Comparison of ENCODE assay signal across 9 mouse cellular contexts in the genomic region with DNA sequence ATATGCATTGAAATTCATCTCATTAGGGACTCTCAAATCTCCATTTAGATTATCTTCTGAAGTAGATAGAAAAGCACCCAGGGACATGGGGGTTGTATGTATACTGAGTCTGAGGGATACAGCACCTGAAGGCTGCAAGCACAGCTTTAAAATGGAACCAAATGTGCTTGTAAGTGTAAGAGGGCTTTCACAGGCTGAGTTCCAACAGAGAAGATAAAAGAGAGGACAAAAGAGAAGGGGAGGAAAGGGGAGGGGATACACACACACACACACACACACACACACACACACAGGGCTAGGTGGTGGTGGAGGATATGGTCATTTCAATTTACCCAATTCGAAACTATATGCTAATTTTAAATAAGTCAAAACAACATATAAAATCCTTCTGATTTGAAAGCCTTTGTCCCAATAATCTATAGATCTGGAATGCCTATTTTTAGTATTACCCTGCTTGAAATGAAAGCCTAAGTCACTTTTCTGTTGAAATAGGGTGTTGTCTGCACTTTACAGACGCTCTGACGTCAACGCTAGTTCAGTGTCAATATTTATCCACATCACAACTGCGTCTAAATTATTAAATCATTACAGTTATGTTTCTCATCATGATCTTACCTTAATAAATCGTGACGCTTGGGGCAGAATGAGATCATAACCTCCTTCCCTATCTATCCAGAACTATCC.
DNase-seq lines count a peak whose midpoint lies in the region; ATAC-seq and TF ChIP-seq lines count a peak whose summit lies in the region.
"Had no signal": no experiment of that assay in that cellular context is flagged by ENCODE, and none has a peak within 500 bp of the region (broad histone marks: within the 10 kb centered on the region; RNA-seq: fewer than 3 reads in every experiment).

No protein-coding gene starts in this region.

- no peaks in the 10 kb centered on the region for H3K27me3 ChIP-seq in intestine, embryonic 14.5 days (replicated peaks; ENCODE audit: control insufficient read depth, insufficient read depth, low read length)
- H3K27me3 ChIP-seq in intestine, postnatal 0 days (replicated peaks; ENCODE audit: control insufficient read depth, insufficient read depth, low read length): no peaks in the 10 kb centered on the region
- no peaks in the 10 kb centered on the region for H3K27me3 ChIP-seq in embryonic facial prominence, embryonic 12.5 days
- no peaks in the 10 kb centered on the region for H3K27me3 ChIP-seq in midbrain, embryonic 15.5 days (replicated peaks)

- H3K27ac ChIP-seq in intestine, embryonic 14.5 days (ENCODE audit: low read depth): no peak overlapping the region
- no peak overlapping the region for H3K27ac ChIP-seq in intestine, postnatal 0 days (ENCODE audit: low read depth, low read length)
- H3K27ac ChIP-seq in embryonic facial prominence, embryonic 12.5 days: no peak overlapping the region
- H3K27ac ChIP-seq in midbrain, embryonic 15.5 days: peak overlapping the region; percentile 83

- no peak for DNase-seq in intestine, embryonic 14.5 days (ENCODE audit: low spot score)
- peak; percentile 5 for DNase-seq in induced T-regulatory cell, adult 2 months (ENCODE audit: low read depth)
- DNase-seq in left cerebral cortex, postnatal 10 days (ENCODE audit: extremely low spot score in 1 of 2, low spot score in 2 of 2): no peak
- DNase-seq in frontal cortex, postnatal 25 days (ENCODE audit: low spot score in 2 of 2): no peak
- no peak for DNase-seq in lung, postnatal 10 days
- DNase-seq: cerebellum, adult 11 months had no signal

- H3K4me3 ChIP-seq in intestine, embryonic 14.5 days (ENCODE audit: low read depth, low read length): no peak overlapping the region
- no peak overlapping the region for H3K4me3 ChIP-seq in intestine, postnatal 0 days (ENCODE audit: low read depth, low read length)
- no peak overlapping the region for H3K4me3 ChIP-seq in embryonic facial prominence, embryonic 12.5 days
- peak overlapping the region; percentile 23 for H3K4me3 ChIP-seq in midbrain, embryonic 15.5 days

- no peak for TF ChIP-seq CTCF in intestine, postnatal 0 days (IDR thresholded peaks at IDR 0.05; ENCODE audit: low read depth)

- H3K9ac ChIP-seq in intestine, embryonic 14.5 days (ENCODE audit: low read length): no peak overlapping the region
- no peak overlapping the region for H3K9ac ChIP-seq in intestine, postnatal 0 days (ENCODE audit: low read depth, low read length)
- no peak overlapping the region for H3K9ac ChIP-seq in embryonic facial prominence, embryonic 12.5 days
- peak overlapping the region; percentile 20; the same call in 1 of the 2 replicates for H3K9ac ChIP-seq in midbrain, embryonic 15.5 days

- no peak for ATAC-seq in intestine, embryonic 14.5 days (replicated peaks; ENCODE audit: low FRiP score, low TSS enrichment, low read depth)
- ATAC-seq in intestine, postnatal 0 days: no peak
- no peak for ATAC-seq in embryonic facial prominence, embryonic 12.5 days (ENCODE audit: insufficient number of reproducible peaks, insufficient read depth, low FRiP score, low TSS enrichment)
- peak; percentile 75 for ATAC-seq in midbrain, embryonic 15.5 days (replicated peaks)

- no peaks in the 10 kb centered on the region for H3K36me3 ChIP-seq in intestine, embryonic 14.5 days (ENCODE audit: control insufficient read depth, insufficient read depth, low read length)
- no peaks in the 10 kb centered on the region for H3K36me3 ChIP-seq in intestine, postnatal 0 days (ENCODE audit: control insufficient read depth, insufficient read depth)
- no peaks in the 10 kb centered on the region for H3K36me3 ChIP-seq in embryonic facial prominence, embryonic 12.5 days
- H3K36me3 ChIP-seq in midbrain, embryonic 15.5 days (replicated peaks): no peaks in the 10 kb centered on the region

- no peaks in the 10 kb centered on the region for H3K4me1 ChIP-seq in intestine, embryonic 14.5 days (replicated peaks; ENCODE audit: control insufficient read depth, insufficient read depth, low read length)
- H3K4me1 ChIP-seq in intestine, postnatal 0 days (replicated peaks; ENCODE audit: control insufficient read depth, insufficient read depth, low read length): no peaks in the 10 kb centered on the region
- peaks cover 6% of the 10 kb centered on the region; the same call in 1 of the 2 replicates for H3K4me1 ChIP-seq in embryonic facial prominence, embryonic 12.5 days
- peaks cover 28% of the 10 kb centered on the region for H3K4me1 ChIP-seq in midbrain, embryonic 15.5 days

- H3K9me3 ChIP-seq in intestine, embryonic 14.5 days (ENCODE audit: control insufficient read depth, low read length): no peaks in the 10 kb centered on the region
- H3K9me3 ChIP-seq in intestine, postnatal 0 days (ENCODE audit: control insufficient read depth): no peaks in the 10 kb centered on the region
- no peaks in the 10 kb centered on the region for H3K9me3 ChIP-seq in embryonic facial prominence, embryonic 12.5 days
- no peaks in the 10 kb centered on the region for H3K9me3 ChIP-seq in midbrain, embryonic 15.5 days

- intact Hi-C loops in left cerebral cortex, postnatal 10 days (cut with DNase I): no loop called here

- WGBS in intestine, embryonic 14.5 days: 7% methylated on average over 7 of the region's 7 CpGs
- 10% methylated on average over 7 of the region's 7 CpGs for WGBS in intestine, postnatal 0 days
- WGBS in embryonic facial prominence, embryonic 12.5 days: 10% methylated on average over 7 of the region's 7 CpGs
- WGBS in midbrain, embryonic 15.5 days: 3% methylated on average over 7 of the region's 7 CpGs

- H3K4me2 ChIP-seq in intestine, embryonic 14.5 days (ENCODE audit: low read length): peak overlapping the region; percentile 21; the same call in 1 of the 2 replicates
- H3K4me2 ChIP-seq in intestine, postnatal 0 days (replicated peaks; ENCODE audit: low read depth): no peak overlapping the region; the same call in 1 of the 2 replicates
- H3K4me2 ChIP-seq in embryonic facial prominence, embryonic 12.5 days (replicated peaks): peak overlapping the region; percentile 31
- peak overlapping the region; percentile 49 for H3K4me2 ChIP-seq in midbrain, embryonic 15.5 days
